Mouse (Mus musculus): Measurements from ENCODE around the gene Ints14.
A peak's percentile ranks its signal among the peaks of the same experiment; 100 is the strongest.

DNA sequence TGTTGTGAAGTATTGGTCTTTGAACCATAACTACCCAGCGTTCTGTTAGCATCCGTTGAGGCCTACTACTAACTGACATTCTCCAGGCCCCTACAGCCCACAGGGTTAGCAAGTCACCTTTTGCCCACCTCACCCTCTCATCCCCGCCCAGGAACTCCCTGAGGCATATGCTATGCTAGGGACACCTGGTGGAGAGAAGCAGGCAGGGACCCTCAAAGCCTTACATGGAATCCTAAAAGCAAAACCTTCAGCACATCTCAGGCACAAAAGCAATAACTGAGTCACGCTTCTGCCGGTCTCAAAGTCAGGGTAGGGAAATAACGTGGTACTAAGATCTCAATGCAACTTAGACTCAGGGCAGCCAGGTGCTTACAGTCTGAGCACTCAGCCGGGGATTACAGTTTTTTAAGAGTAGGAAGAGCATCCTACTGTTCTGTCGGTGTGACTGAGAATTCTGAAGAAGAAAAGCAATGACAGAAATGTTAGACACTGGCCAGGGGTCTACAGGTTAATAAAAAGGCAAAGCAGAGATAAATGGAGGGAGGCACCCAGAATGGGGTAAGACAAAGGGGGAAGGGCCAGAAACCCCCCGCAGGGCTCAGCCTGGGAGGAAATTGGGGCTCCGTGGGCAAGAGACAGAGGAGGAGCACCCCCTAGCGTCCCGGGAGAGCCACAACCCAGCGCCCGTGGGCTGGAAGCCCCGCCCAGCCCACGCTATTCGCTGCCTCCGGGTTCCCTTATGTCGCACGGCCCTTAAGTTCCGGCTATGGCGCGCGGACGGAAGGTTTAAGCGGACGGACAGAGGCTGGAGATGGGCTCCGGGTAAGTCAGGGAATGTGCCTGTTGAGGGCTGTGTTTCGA is at the start of gene Ints14:
- peak; percentile 88 for TF ChIP-seq POLR2A (IDR thresholded peaks at IDR 0.05; ENCODE audit: low read depth, low read length)
- TF ChIP-seq CTCF (conservative IDR thresholded peaks at IDR 0.05; ENCODE audit: insufficient read depth, insufficient read length, low read depth, low read length), result peak; percentile 76
